Mouse (Mus musculus): ENCODE data around the gene Mat2a. TPM values are rescaled to one million over a fixed set of nuclear protein-coding genes. Genes with fewer than 3 reads are reported as not detected.
A peak's percentile ranks its signal among the peaks of the same experiment; 100 is the strongest.
"Not testable (repeated sequence)": the region's sequence is repeated elsewhere in the genome, so short reads cannot be mapped to it uniquely, and the experiment has no call there.

The Mat2a gene
- polyA plus RNA-seq, 1 experiment from 2014 or later, result 408 TPM

- Histone ChIP-seq H3K9me3 (no peaks in the 10 kb centered on the region), H3K4me3 (replicated peaks) (no peak overlapping the region), H3K36me3 (no peaks in the 10 kb centered on the region), H3K4me1 (replicated peaks) (peaks cover 6% of the 10 kb centered on the region), H3K9ac (replicated peaks) (no peak overlapping the region), H3K27ac (no peak overlapping the region), H3K4me2 (no peak overlapping the region), H3K27me3 (no peaks in the 10 kb centered on the region)
- WGBS, result 69% methylated on average over 4 of the region's 4 CpGs
- ATAC-seq (ENCODE audit: insufficient number of reproducible peaks, insufficient read depth, low FRiP score, low TSS enrichment, low read depth), result no peak
Observed at GRCm38 (mm10) chr6:72475221-72475985, 36.0 kb upstream of the Mat2a start.

DNA sequence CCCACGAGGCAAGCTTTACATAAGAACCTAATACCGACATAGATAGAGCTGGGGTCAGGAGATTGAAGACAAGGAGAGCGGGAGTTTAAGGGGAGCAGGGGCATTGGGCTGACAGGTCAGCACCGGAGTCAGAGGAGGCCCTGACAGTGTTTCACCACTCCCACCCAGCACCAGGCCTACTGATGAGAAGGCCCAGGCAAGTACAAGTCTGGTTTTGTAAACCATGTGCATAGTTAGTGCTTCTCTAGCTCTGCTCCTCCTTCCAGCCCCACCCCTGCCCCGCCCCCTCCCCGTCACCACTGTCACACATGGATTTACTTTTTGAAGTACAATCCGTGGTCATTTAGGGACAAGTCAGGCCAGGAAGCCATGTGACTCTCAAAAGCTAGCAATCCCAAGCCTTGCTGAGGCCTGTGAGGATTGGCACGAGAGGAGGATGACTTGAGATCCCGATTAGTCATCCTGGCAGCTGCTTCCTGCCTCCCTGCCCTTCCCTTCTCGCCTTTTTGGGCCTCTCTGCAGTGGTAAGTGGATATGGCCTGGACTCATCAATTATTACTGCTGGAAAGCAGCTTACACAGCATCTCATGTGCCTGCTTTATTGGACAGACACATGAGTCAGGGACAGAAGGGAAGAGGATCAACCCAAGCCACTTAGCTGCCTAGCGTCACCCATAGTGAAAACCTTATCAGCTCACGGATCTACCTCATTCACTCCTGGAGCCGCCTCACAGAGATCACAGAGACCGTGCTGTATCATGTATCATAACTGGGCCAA lies 34.1 kb upstream of the Mat2a start:
- Histone ChIP-seq H3K36me3 (no peaks in the 10 kb centered on the region), H3K4me1 (replicated peaks) (peaks cover 6% of the 10 kb centered on the region), H3K4me2 (no peak overlapping the region), H3K27ac (no peak overlapping the region), H3K9ac (replicated peaks) (no peak overlapping the region), H3K9me3 (no peaks in the 10 kb centered on the region), H3K27me3 (no peaks in the 10 kb centered on the region), H3K4me3 (replicated peaks) (no peak overlapping the region)
- WGBS, result 59% methylated on average over 14 of the region's 14 CpGs
- ATAC-seq (ENCODE audit: insufficient number of reproducible peaks, insufficient read depth, low FRiP score, low TSS enrichment, low read depth), result no peak

DNA sequence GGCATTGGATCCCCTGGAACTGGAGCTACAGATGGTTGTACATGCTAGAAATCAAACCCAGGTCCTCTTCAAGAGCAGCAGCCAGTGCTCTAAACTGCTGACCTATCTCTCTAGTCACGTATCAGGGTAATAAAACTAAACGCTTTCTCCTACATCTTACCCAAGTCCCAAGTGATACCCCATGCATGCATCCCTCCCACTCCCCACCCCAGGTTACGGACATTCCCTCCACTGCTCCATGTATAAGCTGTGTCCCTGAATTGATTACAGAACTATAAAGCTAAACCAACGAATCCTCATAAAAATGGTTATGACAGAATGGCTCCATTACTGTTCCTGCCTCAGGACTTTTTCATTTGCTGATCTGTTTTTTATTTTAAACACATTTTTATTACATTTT lies 26.8 kb upstream of the Mat2a start:
- Histone ChIP-seq H3K4me1 (replicated peaks) (peaks cover 21% of the 10 kb centered on the region), H3K27ac (peak overlapping the region; percentile 60; the same call in 1 of the 2 replicates), H3K36me3 (no peaks in the 10 kb centered on the region), H3K9ac (replicated peaks) (no peak overlapping the region), H3K27me3 (no peaks in the 10 kb centered on the region), H3K4me2 (0 out of 2 replicates have a peak overlapping the region, but pooled peaks have one; percentile 5), H3K9me3 (no peaks in the 10 kb centered on the region), H3K4me3 (replicated peaks) (no peak overlapping the region)
- peak; percentile 32; the same call in 1 of the 2 replicates for ATAC-seq (ENCODE audit: insufficient number of reproducible peaks, insufficient read depth, low FRiP score, low TSS enrichment, low read depth)
- 34% methylated on average over 4 of the region's 4 CpGs for WGBS

DNA sequence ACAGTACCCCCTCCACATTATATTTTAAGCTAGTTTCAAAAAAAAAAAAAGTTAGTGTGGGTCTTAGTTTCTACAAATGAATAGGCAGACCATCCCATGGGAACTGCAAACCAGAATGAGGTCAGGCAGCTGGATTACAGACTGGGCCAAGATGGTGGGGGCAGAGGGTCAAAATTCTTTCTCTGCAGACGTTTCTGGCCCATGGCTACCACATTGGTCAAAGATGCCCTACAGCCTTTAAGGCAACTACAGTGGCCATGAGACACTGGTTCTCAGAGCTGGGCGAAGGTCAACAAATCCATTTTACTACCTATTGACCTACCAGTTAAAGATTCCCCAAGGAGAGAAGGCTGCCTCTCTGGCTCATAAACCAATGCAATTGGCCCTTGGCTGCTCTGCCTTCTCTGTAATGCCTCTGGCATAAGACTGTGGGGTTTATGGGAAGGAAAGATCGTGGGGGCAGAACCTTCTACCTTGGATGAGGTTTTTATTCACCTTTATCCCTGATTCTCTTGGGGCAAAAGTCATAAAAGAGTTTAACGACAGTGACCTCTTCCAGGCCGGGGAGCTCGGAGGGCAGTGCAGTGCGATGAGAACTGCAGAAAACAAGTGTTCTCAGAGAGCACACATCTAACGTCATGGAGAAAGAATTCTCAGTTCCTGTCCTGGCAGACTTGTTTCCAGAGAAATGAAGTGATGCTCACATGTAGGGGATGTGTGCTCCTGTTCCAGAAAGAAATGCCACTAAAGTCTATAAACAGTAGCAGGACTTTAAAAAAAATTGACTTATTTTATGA lies 26.2 kb upstream of the Mat2a start:
- Histone ChIP-seq H3K9me3 (no peaks in the 10 kb centered on the region), H3K4me1 (replicated peaks) (peaks cover 21% of the 10 kb centered on the region), H3K9ac (replicated peaks) (no peak overlapping the region), H3K4me2 (peak overlapping the region; percentile 5; the same call in 1 of the 2 replicates), H3K36me3 (no peaks in the 10 kb centered on the region), H3K27ac (peak overlapping the region; percentile 60), H3K4me3 (replicated peaks) (no peak overlapping the region), H3K27me3 (no peaks in the 10 kb centered on the region)
- ATAC-seq (ENCODE audit: insufficient number of reproducible peaks, insufficient read depth, low FRiP score, low TSS enrichment, low read depth), result no peak
- 27% methylated on average over 8 of the region's 8 CpGs for WGBS

- not testable (repeated sequence) for H3K9ac ChIP-seq (replicated peaks); H3K4me2 ChIP-seq; H3K36me3 ChIP-seq; H3K27ac ChIP-seq; H3K27me3 ChIP-seq; ATAC-seq (ENCODE audit: insufficient number of reproducible peaks, insufficient read depth, low FRiP score, low TSS enrichment, low read depth); H3K9me3 ChIP-seq; H3K4me3 ChIP-seq (replicated peaks)
- WGBS, result 82% methylated on average over 5 of the region's 5 CpGs
- H3K4me1 ChIP-seq (replicated peaks), result peaks cover 23% of the 10 kb centered on the region
Observed at GRCm38 (mm10) chr6:72462550-72463257, 23.3 kb upstream of the Mat2a start.

DNA sequence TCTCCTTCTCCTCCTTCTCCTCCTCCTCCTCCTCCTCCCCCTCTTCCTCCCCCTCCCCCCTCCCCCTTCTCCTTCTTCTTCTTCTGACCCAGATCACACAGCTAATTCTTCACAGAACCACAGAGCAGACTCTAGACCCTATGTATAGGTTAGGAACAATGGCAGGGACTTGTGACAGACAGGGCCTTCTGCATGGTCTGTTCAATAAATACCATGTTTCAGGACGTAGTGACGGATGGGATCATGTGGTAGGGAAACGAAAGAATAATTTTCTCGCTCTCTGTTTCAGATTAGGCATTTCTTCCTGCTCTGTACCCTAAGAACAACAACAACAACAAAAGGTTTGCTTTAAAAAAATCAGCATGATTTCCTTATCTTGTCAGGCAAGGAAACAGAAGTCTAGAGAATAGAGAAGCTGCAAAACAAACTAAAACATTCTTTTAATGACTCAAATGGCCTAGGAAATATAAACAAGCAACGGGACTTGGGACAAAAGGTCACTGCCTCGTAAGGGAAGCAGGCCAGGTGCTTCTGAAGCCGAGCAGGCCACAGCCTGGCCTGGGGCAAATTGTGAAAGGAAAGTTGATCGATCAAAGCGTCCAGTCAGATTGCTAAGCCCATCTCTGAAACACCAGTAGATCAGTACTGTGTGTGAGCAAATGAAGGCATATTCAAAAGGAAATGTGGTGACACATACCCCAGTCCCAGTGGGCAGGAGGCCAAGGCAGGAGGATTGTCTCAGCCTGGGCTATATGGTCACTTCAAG lies 20.9 kb upstream of the Mat2a start:
- Histone ChIP-seq H3K4me3 (replicated peaks) (no peak overlapping the region), H3K9me3 (no peaks in the 10 kb centered on the region), H3K4me2 (no peak overlapping the region), H3K4me1 (replicated peaks) (peaks cover 4% of the 10 kb centered on the region), H3K36me3 (no peaks in the 10 kb centered on the region), H3K27me3 (no peaks in the 10 kb centered on the region), H3K9ac (replicated peaks) (no peak overlapping the region), H3K27ac (no peak overlapping the region)
- ATAC-seq (ENCODE audit: insufficient number of reproducible peaks, insufficient read depth, low FRiP score, low TSS enrichment, low read depth), result no peak
- 40% methylated on average over 9 of the region's 9 CpGs for WGBS

- Histone ChIP-seq H3K4me2 (no peak overlapping the region), H3K36me3 (no peaks in the 10 kb centered on the region), H3K4me3 (replicated peaks) (no peak overlapping the region), H3K9me3 (no peaks in the 10 kb centered on the region), H3K4me1 (replicated peaks) (peaks cover 13% of the 10 kb centered on the region; the same call in 1 of the 2 replicates), H3K27ac (no peak overlapping the region), H3K9ac (replicated peaks) (no peak overlapping the region), H3K27me3 (no peaks in the 10 kb centered on the region)
- no peak for ATAC-seq (ENCODE audit: insufficient number of reproducible peaks, insufficient read depth, low FRiP score, low TSS enrichment, low read depth)
- 72% methylated on average over 5 of the region's 5 CpGs for WGBS
Observed at GRCm38 (mm10) chr6:72458921-72459320, 19.6 kb upstream of the Mat2a start.

- no peak overlapping the region for H3K4me3 ChIP-seq (replicated peaks)
- H3K9me3 ChIP-seq, result no peaks in the 10 kb centered on the region
- H3K27ac ChIP-seq, result no peak overlapping the region
- H3K9ac ChIP-seq (replicated peaks), result no peak overlapping the region
- H3K27me3 ChIP-seq, result no peaks in the 10 kb centered on the region
- no peak for ATAC-seq (ENCODE audit: insufficient number of reproducible peaks, insufficient read depth, low FRiP score, low TSS enrichment, low read depth)
- WGBS, result 61% methylated on average over 7 of the region's 7 CpGs
- no peak overlapping the region for H3K4me2 ChIP-seq
- H3K4me1 ChIP-seq (replicated peaks), result peaks cover 13% of the 10 kb centered on the region; the same call in 1 of the 2 replicates
- no peaks in the 10 kb centered on the region for H3K36me3 ChIP-seq
Observed at GRCm38 (mm10) chr6:72458418-72458817, 19.1 kb upstream of the Mat2a start.

- Histone ChIP-seq H3K27ac (no peak overlapping the region), H3K4me2 (no peak overlapping the region), H3K4me3 (replicated peaks) (no peak overlapping the region), H3K4me1 (replicated peaks) (peaks cover 13% of the 10 kb centered on the region; the same call in 1 of the 2 replicates), H3K9me3 (no peaks in the 10 kb centered on the region), H3K36me3 (no peaks in the 10 kb centered on the region), H3K27me3 (no peaks in the 10 kb centered on the region), H3K9ac (replicated peaks) (no peak overlapping the region)
- ATAC-seq (ENCODE audit: insufficient number of reproducible peaks, insufficient read depth, low FRiP score, low TSS enrichment, low read depth), result no peak
- WGBS, result 86% methylated on average over 4 of the region's 4 CpGs
Observed at GRCm38 (mm10) chr6:72456567-72456966, 17.2 kb upstream of the Mat2a start.

GRCm38 (mm10) chr6:72454833-72455373 lies 15.5 kb upstream of the Mat2a start:
- 74% methylated on average over 7 of the region's 7 CpGs for WGBS

More at GRCm38 (mm10) chr6:72454833-72455373, 15.5 kb upstream of the Mat2a start:
- no peak overlapping the region for H3K4me2 ChIP-seq
- H3K4me1 ChIP-seq (replicated peaks), result peaks cover 13% of the 10 kb centered on the region; the same call in 1 of the 2 replicates
- no peak for ATAC-seq (ENCODE audit: insufficient number of reproducible peaks, insufficient read depth, low FRiP score, low TSS enrichment, low read depth)
- H3K27ac ChIP-seq, result 0 out of 2 replicates have a peak overlapping the region, but pooled peaks have one; percentile 56
- no peaks in the 10 kb centered on the region for H3K27me3 ChIP-seq
- H3K36me3 ChIP-seq, result no peaks in the 10 kb centered on the region
- no peaks in the 10 kb centered on the region for H3K9me3 ChIP-seq
- no peak overlapping the region for H3K9ac ChIP-seq (replicated peaks)
- H3K4me3 ChIP-seq (replicated peaks), result no peak overlapping the region

Measured in limb, embryonic 12.5 days (tissue).